Mouse (Mus musculus) neutrophil, adult 59 days (primary cell): Measurements from ENCODE around the gene Actl10. TPM values are rescaled to one million over a fixed set of nuclear protein-coding genes. Genes with fewer than 3 reads are reported as not detected.

Experiments used
- total RNA-seq, 2 experiments: library from RNA; stranded (reverse); gene quantifications; 1 replicate in 1 of 2; 2 replicates in 1 of 2; pipeline ENCODE4 v1.2.4; 2023

Gene Actl10
- total RNA-seq, result under 1 TPM in 1 of 2 experiments, not detected in 1; 0.51 TPM

DNA sequence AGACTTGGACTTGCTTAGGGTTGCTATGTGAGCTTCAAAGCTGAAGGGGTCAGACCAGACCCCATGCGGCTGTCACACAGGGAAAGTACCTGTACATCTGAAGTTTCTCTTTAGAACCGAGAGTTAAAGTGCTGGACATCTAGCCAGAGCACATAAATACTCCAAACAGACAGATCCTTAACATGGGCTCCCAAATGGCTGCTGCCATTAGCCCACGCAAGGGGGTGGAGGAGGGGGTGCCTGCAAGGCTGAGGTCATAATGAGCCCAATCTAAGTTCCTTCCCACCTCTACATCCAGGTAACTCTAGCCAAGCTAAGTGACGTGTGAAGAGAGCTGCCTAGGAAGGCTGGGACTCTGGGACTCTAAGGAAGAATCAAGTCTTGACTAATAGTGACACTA lies at the start of gene Actl10:
Gene Actl10, plus strand, starts transcription at position 301 of the 400 bp plus-strand sequence.

DNA sequence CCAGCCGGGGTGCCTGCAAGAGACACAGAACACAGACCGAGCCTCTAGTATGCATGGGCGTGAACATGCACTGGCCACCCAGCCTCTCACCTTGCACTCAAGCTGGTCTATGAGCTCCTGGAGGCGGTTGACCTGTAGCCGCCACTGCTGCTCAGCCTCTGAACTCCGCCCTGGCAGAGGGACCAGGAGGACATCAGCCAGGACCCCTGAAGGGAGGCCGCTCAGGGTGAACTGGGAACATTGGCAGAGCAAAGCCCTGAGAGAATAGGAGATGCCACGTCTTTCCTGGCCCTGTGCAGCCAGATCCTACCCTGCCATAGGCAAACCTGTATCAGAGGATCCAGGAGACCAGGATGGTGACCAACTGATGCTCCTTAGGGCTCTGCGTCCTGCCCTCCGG lies 4.9 kb upstream of the Actl10 start, which contains the start of gene 1700003F12Rik:
Gene 1700003F12Rik, plus strand, starts transcription at position 375 of the 400 bp plus-strand sequence.

GRCm38 (mm10) chr2:154558264-154559039 lies 6.9 kb downstream of the Actl10 start, which contains the start of gene Necab3:
Necab3 (minus strand) TSS chr2:154558890.

DNA sequence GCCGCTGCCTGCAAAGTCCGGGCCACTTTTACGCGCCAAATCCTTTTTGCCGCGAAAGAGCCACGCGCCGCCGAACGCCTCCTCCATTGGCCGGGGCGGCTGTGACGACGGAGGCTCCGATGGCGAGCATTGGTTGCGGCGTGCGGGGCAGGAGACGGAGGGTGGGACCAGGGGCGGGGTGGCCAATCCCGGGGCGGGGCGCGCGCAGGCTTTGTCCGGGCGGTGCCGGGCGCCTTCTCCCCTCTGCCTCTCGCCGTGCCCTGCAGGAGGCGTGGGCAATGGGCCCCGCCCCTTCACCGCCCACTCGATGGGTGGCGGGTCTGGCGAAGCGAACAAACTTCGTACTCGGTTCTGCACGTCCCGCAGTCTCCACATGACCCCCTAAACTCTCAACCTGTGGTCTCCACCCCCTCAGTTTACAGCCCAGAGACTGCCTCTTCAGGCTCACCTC lies 18.3 kb downstream of the Actl10 start, which contains the start of gene E2f1:
Gene E2f1, minus strand, starts transcription at position 57 of the 451 bp plus-strand sequence.

Other genes starting within 250 kb of the Actl10 start
- gene Bpifb9b, start 244.5 kb upstream of the Actl10 start, total RNA-seq, result not detected
- 1 to 10 TPM; 4.1 to 5.6 TPM for gene Cdk5rap1, start 178.8 kb upstream of the Actl10 start, total RNA-seq
- 1 to 10 TPM; 1.2 to 2.2 TPM for gene Snta1, start 143.7 kb upstream of the Actl10 start, total RNA-seq
- 10 to 100 TPM; 17.1 to 28.7 TPM for gene Cbfa2t2, start 115.3 kb upstream of the Actl10 start, total RNA-seq
- gene 1700003F12Rik, start 4.7 kb upstream of the Actl10 start, total RNA-seq, result not detected
- gene Necab3, start 7.1 kb downstream of the Actl10 start, total RNA-seq, result 1 to 10 TPM; 1.1 to 1.8 TPM
- gene E2f1, start 18.1 kb downstream of the Actl10 start, total RNA-seq, result 10 to 100 TPM; 17.8 to 21.5 TPM
- 10 to 100 TPM; 15.6 to 16.3 TPM for gene Pxmp4, start 51.9 kb downstream of the Actl10 start, total RNA-seq
- 1 to 10 TPM; 4.0 to 4.6 TPM for gene Zfp341, start 61.5 kb downstream of the Actl10 start, total RNA-seq
- not detected for gene 4930519P11Rik, start 61.7 kb downstream of the Actl10 start, total RNA-seq
- 100 to 1,000 TPM; 181 to 190 TPM for gene Chmp4b, start 99.9 kb downstream of the Actl10 start, total RNA-seq
- not detected for gene Gm14214, start 218.3 kb downstream of the Actl10 start, total RNA-seq
- 100 to 1,000 TPM; 176 to 184 TPM for gene Raly, start 239.3 kb downstream of the Actl10 start, total RNA-seq
- gene a, start 239.6 kb downstream of the Actl10 start, total RNA-seq, result not detected